Mouse (Mus musculus): ENCODE results near the gene Vmn1r89.
A peak's percentile ranks its signal among the peaks of the same experiment; 100 is the strongest.

The Vmn1r89 gene

GRCm38 (mm10) chr7:13212720-13213119 is at the start of gene Vmn1r89:
Gene Vmn1r89 (plus strand): TSS chr7:13213020.
- DNase-seq (ENCODE audit: low read depth, low spot score) = no peak

GRCm38 (mm10) chr7:13260746-13261700 is 48.2 kb downstream of the Vmn1r89 start:
- peak; percentile 20 for DNase-seq (ENCODE audit: low read depth, low spot score)

GRCm38 (mm10) chr7:13263851-13264250 is 51.0 kb downstream of the Vmn1r89 start:
- DNase-seq (ENCODE audit: low read depth, low spot score) = peak; percentile 64

- DNase-seq (ENCODE audit: low read depth, low spot score) = peak; percentile 47
Observed at GRCm38 (mm10) chr7:13264396-13264795, 51.6 kb downstream of the Vmn1r89 start.

GRCm38 (mm10) chr7:13268749-13269260 is 56.0 kb downstream of the Vmn1r89 start:
- DNase-seq (ENCODE audit: low read depth, low spot score) = no peak

GRCm38 (mm10) chr7:13269394-13269793 is 56.6 kb downstream of the Vmn1r89 start:
- no peak for DNase-seq (ENCODE audit: low read depth, low spot score)
